Mouse (Mus musculus): ENCODE measurements around the gene Slc26a1. TPM values are rescaled to one million over a fixed set of nuclear protein-coding genes. Genes with fewer than 3 reads are reported as not detected.

Slc26a1 gene
- polyA plus RNA-seq, 1 experiment: not detected

DNA sequence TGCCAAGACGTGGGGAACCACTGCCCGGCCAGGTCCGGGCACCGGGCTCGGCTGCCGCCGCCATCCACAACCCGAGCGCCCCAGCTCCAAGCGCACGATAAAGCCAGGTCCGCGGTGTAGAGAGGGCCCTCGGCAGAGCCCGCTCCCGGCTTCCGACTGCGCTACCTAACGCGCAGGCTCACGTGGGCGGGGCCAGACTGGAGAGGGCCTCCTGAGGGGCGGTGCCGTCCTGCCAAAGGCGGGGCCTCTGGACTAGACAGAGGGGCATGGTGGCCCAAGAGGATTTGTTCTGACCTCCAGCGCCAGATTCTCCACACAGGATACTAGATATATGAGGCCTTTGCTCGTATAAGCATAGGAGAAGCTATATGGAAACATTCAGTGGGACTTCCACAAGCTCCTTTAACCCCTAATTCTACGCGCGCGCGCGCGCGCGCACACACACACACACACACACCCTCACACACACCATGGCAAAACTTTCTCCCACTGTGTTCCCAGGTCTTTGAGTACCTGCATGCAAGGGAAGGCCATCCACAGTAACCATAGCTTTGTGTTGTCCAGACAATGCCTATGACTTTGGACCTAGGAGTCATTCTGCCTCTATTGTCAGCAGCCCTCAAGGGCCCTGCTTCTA is 14.6 kb downstream of the Slc26a1 start:
- peak overlapping the region; percentile 87 for H3K4me3 ChIP-seq (ENCODE audit: insufficient read depth, low read length)
- no peak overlapping the region for H3K27ac ChIP-seq (ENCODE audit: insufficient read depth, low read length)
- TF ChIP-seq CTCF (IDR thresholded peaks at IDR 0.05; ENCODE audit: borderline replicate concordance, insufficient read depth, low read length) (no peak), POLR2A (IDR thresholded peaks at IDR 0.05; ENCODE audit: low read depth, low read length) (peak; percentile 84)
- no peaks in the 10 kb centered on the region for H3K4me1 ChIP-seq (ENCODE audit: control insufficient read depth, insufficient read depth, low read length)

DNA sequence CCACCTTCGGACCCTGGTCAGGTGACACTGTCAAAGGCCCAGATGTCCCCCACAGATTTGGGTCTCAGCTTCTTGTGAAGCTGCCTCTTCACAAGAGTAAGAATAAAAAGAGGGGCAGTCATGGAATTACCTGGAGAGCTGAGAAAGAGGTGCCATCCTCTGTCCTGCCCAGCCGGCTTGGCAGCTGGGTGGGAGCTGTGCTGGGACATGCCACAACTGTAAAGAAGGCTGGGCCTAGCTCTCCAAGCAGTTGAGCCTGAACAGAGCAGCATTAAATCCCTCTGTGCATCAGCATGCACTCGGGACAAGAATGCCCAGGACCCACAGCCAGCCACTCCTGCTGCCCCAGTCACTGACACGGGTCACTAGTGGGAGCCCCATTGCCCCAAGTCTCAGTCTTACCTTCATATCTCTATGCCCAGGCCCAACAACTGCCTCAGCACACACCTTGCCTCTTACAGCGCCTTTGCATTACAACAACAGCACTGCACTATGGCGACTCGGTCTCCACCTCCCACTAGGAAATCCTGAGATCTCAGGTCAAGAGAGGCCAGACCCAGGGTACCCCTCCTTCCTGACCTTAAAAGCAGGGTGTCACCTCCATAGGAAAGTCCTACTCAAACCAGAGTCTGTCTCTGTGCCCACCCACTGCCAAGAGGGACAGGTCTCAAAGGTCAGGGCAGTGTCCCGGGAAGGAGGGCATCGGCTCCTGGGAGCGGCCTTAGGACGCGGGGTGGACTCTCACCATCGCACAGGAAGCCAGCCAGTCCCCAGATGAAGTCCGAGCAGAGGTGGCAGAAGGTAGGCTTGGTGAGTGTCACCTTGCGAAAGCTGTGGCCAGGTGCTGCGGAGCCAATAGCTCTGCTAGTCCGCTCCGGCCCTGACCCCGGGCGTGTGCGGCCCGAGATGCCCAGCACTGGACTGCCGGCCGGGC is 15.4 kb downstream of the Slc26a1 start, which contains the start of gene Idua:
TSS of gene Idua (plus strand) at position 634 of the 934 bp plus-strand sequence.
- Histone ChIP-seq H3K27ac (ENCODE audit: insufficient read depth, low read length) (no peak within 1 kb of the TSS), H3K4me3 (ENCODE audit: insufficient read depth, low read length) (peak within 1 kb of the TSS; percentile 87), H3K4me1 (ENCODE audit: control insufficient read depth, insufficient read depth, low read length) (no peaks in the 10 kb centered on the region)
- no peak for TF ChIP-seq CTCF (IDR thresholded peaks at IDR 0.05; ENCODE audit: borderline replicate concordance, insufficient read depth, low read length)
- no peak for TF ChIP-seq POLR2A (IDR thresholded peaks at IDR 0.05; ENCODE audit: low read depth, low read length)

GRCm38 (mm10) chr5:108658611-108659010 is 16.8 kb downstream of the Slc26a1 start:
- H3K4me1 ChIP-seq (ENCODE audit: control insufficient read depth, insufficient read depth, low read length): no peaks in the 10 kb centered on the region
- no peak overlapping the region for H3K27ac ChIP-seq (ENCODE audit: insufficient read depth, low read length)
- no peak for TF ChIP-seq CTCF (IDR thresholded peaks at IDR 0.05; ENCODE audit: borderline replicate concordance, insufficient read depth, low read length)
- no peak for TF ChIP-seq POLR2A (IDR thresholded peaks at IDR 0.05; ENCODE audit: low read depth, low read length)
- H3K4me3 ChIP-seq (ENCODE audit: insufficient read depth, low read length): no peak overlapping the region

DNA sequence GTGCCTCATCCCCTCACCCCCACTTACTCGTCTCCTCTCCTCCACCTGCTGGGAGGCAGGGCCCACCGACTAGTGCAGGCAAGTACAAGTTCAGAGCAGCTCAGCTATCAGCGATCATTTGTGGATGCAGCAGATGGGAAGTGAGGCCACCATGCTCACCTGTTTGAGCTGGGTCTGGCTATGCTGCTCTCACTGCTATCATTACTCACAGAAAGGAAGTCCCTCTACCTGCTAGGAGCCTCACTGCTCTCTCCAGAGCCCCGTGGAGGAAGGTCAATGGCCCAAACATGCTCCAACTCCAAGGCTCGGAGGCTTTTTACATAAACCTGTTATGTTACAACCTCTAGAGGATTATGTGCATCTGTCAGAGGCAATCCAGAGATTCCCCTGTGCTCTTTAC is 18.0 kb downstream of the Slc26a1 start:
- Histone ChIP-seq H3K4me3 (ENCODE audit: insufficient read depth, low read length) (no peak overlapping the region), H3K4me1 (ENCODE audit: control insufficient read depth, insufficient read depth, low read length) (no peaks in the 10 kb centered on the region), H3K27ac (ENCODE audit: insufficient read depth, low read length) (no peak overlapping the region)
- no peak for TF ChIP-seq CTCF (IDR thresholded peaks at IDR 0.05; ENCODE audit: borderline replicate concordance, insufficient read depth, low read length)
- no peak for TF ChIP-seq POLR2A (IDR thresholded peaks at IDR 0.05; ENCODE audit: low read depth, low read length)

DNA sequence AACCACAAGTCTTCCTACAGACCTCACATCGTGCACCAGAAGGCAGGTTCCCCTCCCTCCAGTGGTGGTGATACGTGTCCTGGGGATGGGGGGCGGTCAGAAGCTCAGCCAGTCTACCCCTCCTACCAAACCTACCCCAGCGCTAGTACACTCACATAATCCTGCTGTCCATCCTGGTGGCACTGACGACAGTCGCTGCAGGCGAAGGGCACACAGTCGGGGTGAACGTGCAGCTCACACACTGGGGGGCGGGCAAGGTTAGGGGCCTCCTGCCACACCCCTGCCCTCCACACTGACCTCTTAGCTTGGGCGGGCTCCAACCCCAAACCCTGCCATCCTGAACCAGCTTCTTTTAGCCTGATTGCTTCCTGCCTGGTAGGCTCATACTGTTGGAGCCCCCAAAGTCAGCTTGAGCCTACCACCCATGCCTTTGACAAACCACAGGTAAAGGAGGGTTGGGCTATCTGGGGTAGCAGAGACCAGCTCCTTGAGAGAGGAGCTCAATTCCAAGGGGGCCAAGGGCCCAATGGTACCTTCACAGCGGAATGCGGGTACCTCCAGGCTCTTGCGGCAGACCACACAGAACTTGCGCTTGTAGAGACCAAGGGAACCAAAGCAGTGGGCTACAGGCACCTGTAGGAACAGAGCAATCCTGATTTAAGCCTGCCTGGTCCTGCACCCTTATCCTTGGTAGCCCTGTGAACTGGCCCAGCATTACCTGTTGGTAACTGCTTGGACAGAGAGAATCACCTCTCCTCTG is 19.3 kb downstream of the Slc26a1 start:
- TF ChIP-seq POLR2A (IDR thresholded peaks at IDR 0.05; ENCODE audit: low read depth, low read length) (no peak), CTCF (IDR thresholded peaks at IDR 0.05; ENCODE audit: borderline replicate concordance, insufficient read depth, low read length) (no peak)

GRCm38 (mm10) chr5:108655381-108655780 is 20.0 kb downstream of the Slc26a1 start:
- H3K27ac ChIP-seq (ENCODE audit: insufficient read depth, low read length): no peak overlapping the region
- TF ChIP-seq POLR2A (IDR thresholded peaks at IDR 0.05; ENCODE audit: low read depth, low read length): no peak
- TF ChIP-seq CTCF (IDR thresholded peaks at IDR 0.05; ENCODE audit: borderline replicate concordance, insufficient read depth, low read length): no peak
- H3K4me1 ChIP-seq (ENCODE audit: control insufficient read depth, insufficient read depth, low read length): no peaks in the 10 kb centered on the region
- no peak overlapping the region for H3K4me3 ChIP-seq (ENCODE audit: insufficient read depth, low read length)

More for the DNA sequence above, 19.3 kb downstream of the Slc26a1 start:
- no peak overlapping the region for H3K4me3 ChIP-seq (ENCODE audit: insufficient read depth, low read length)
- H3K27ac ChIP-seq (ENCODE audit: insufficient read depth, low read length): no peak overlapping the region
- no peaks in the 10 kb centered on the region for H3K4me1 ChIP-seq (ENCODE audit: control insufficient read depth, insufficient read depth, low read length)

- H3K4me1 ChIP-seq (ENCODE audit: control insufficient read depth, insufficient read depth, low read length): no peaks in the 10 kb centered on the region
- no peak overlapping the region for H3K27ac ChIP-seq (ENCODE audit: insufficient read depth, low read length)
- TF ChIP-seq POLR2A (IDR thresholded peaks at IDR 0.05; ENCODE audit: low read depth, low read length): no peak
- TF ChIP-seq CTCF (IDR thresholded peaks at IDR 0.05; ENCODE audit: borderline replicate concordance, insufficient read depth, low read length): no peak
- H3K4me3 ChIP-seq (ENCODE audit: insufficient read depth, low read length): no peak overlapping the region
Measured at GRCm38 (mm10) chr5:108654444-108654990, 20.9 kb downstream of the Slc26a1 start.

- TF ChIP-seq POLR2A (IDR thresholded peaks at IDR 0.05; ENCODE audit: low read depth, low read length) (no peak), CTCF (IDR thresholded peaks at IDR 0.05; ENCODE audit: borderline replicate concordance, insufficient read depth, low read length) (no peak)
- no peak overlapping the region for H3K4me3 ChIP-seq (ENCODE audit: insufficient read depth, low read length)
- H3K27ac ChIP-seq (ENCODE audit: insufficient read depth, low read length): no peak overlapping the region
- H3K4me1 ChIP-seq (ENCODE audit: control insufficient read depth, insufficient read depth, low read length): no peaks in the 10 kb centered on the region
Measured at GRCm38 (mm10) chr5:108653341-108653740, 22.0 kb downstream of the Slc26a1 start.

GRCm38 (mm10) chr5:108651823-108652222 is 23.5 kb downstream of the Slc26a1 start:
- Histone ChIP-seq H3K4me1 (ENCODE audit: control insufficient read depth, insufficient read depth, low read length) (no peaks in the 10 kb centered on the region), H3K27ac (ENCODE audit: insufficient read depth, low read length) (no peak overlapping the region), H3K4me3 (ENCODE audit: insufficient read depth, low read length) (no peak overlapping the region)
- TF ChIP-seq POLR2A (IDR thresholded peaks at IDR 0.05; ENCODE audit: low read depth, low read length) (no peak), CTCF (IDR thresholded peaks at IDR 0.05; ENCODE audit: borderline replicate concordance, insufficient read depth, low read length) (peak; percentile 14; the same call in 1 of the 2 replicates)

All from embryonic fibroblast, embryonic 13.5 days (primary cell).